Mouse (Mus musculus) heart, embryonic 13.5 days (tissue): Measurements from ENCODE around the gene Stx4a. TPM values are rescaled to one million over a fixed set of nuclear protein-coding genes. Genes with fewer than 3 reads are reported as not detected.
"Not testable (repeated sequence)": the region's sequence is repeated elsewhere in the genome, so short reads cannot be mapped to it uniquely, and the experiment has no call there.

Source experiments
- ATAC-seq: fragments of 200-750 bp; cut with Nextera tagmentation; 2 replicates; pipeline ENCODE4 v1.8.0; 2017; ENCODE audit warnings: moderate TSS enrichment; ENCODE audit not compliant: insufficient number of reproducible peaks, low FRiP score, low TSS enrichment; ENCODE audit errors: extremely low read depth
- H3K27ac ChIP-seq: fragments of 300-500 bp; sonication (generic); replicated peaks from 2 replicates; pipeline ENCODE4 v1.5.1; 2015; ENCODE audit warnings: moderate library complexity, mild to moderate bottlenecking, inconsistent platforms
- H3K27me3 ChIP-seq: fragments of 300-500 bp; sonication (generic); replicated peaks from 2 replicates; pipeline ENCODE4 v1.6.1; 2015; ENCODE audit warnings: mild to moderate bottlenecking, inconsistent platforms
- H3K36me3 ChIP-seq: fragments of 300-500 bp; sonication (generic); 2 replicates; pipeline ENCODE4 v1.6.1; 2015; ENCODE audit warnings: mild to moderate bottlenecking, inconsistent platforms
- H3K4me1 ChIP-seq: fragments of 300-500 bp; sonication (generic); 2 replicates; pipeline ENCODE4 v1.6.1; 2015; ENCODE audit warnings: inconsistent platforms
- H3K4me2 ChIP-seq: fragments of 300-500 bp; sonication (generic); 2 replicates; pipeline ENCODE4 v1.6.1; 2015; ENCODE audit warnings: inconsistent platforms, mild to moderate bottlenecking, moderate library complexity
- H3K4me3 ChIP-seq: fragments of 300-500 bp; sonication (generic); 2 replicates; pipeline ENCODE4 v1.5.1; 2015; ENCODE audit warnings: moderate library complexity, mild to moderate bottlenecking, inconsistent platforms
- H3K9ac ChIP-seq: fragments of 300-500 bp; sonication (generic); 2 replicates; pipeline ENCODE4 v1.6.1; 2015; ENCODE audit warnings: inconsistent platforms, mild to moderate bottlenecking, moderate library complexity
- H3K9me3 ChIP-seq: fragments of 300-500 bp; sonication (generic); 2 replicates; pipeline ENCODE4 v1.6.1; 2016; ENCODE audit warnings: inconsistent platforms
- WGBS: fragments of 180-500 bp; shearing (Covaris S2); methylation state at CpG from one replicate; pipeline ENCODE4 v1.1.7; 2015; ENCODE audit warnings: mixed read lengths; 5-methylcytosine and 5-hydroxymethylcytosine counted together
- polyA plus RNA-seq: library from polyadenylated mRNA; unstranded; fragments of >200 nt; fragmentation: Nextera tagmentation; extraction: Ambion mirVana; gene quantifications from 2 replicates; pipeline ENCODE4 v1.2.1, GENCODE M21; 2015

Gene Stx4a
- polyA plus RNA-seq, 1 experiment from 2014 or later: 39.2 TPM

DNA sequence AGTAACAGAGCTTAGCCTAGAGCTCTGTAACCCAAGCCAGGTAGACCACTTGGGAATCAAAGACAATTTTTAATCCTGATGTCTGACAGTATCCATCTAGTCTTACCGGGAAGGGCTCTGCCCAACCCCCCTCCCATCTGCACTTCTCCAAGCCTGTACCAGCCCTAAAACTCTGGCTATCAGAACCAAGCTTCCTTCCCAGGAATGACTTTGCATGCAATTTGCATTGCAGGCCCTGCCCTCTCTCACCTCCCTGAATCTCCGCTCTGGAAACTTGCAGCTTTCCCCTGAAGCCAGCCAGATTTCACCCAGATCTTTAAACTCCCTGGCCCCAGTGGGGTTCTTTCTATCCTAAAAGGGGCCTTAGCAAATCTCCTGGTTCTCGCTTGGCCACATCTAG lies 63.7 kb downstream of the Stx4a start:
- Histone ChIP-seq H3K27ac (no peak overlapping the region), H3K36me3 (peaks cover 92% of the 10 kb centered on the region), H3K9ac (no peak overlapping the region), H3K4me1 (peaks cover 38% of the 10 kb centered on the region), H3K27me3 (no peaks in the 10 kb centered on the region), H3K9me3 (no peaks in the 10 kb centered on the region), H3K4me3 (no peak overlapping the region), H3K4me2 (no peak overlapping the region)
- 83% methylated on average over 3 of the region's 3 CpGs for WGBS
- ATAC-seq: no peak

DNA sequence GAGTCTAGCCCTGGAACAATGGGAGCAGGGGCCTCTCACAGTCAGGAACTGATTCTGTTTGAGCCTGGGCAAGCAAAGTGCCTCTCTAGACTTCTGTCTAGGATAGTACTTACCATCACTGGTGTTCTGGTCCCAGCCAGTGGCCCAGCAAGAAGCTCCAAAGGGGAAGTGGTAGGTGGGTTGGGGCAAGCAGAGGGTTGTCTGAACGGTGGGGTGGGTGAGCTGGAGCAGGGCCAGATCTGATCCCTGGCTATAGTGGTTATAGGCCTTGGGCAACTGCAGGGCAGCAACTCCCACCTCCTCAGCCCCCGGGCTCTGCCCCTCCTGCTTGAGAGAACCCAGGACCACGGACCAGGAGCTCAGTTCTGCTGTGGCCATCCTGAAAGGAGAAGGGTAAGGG lies 64.7 kb downstream of the Stx4a start:
- H3K4me3 ChIP-seq: no peak overlapping the region
- H3K27me3 ChIP-seq: no peaks in the 10 kb centered on the region
- peaks cover 29% of the 10 kb centered on the region for H3K4me1 ChIP-seq
- no peak for ATAC-seq
- no peak overlapping the region for H3K4me2 ChIP-seq
- 67% methylated on average over 3 of the region's 3 CpGs for WGBS
- H3K9ac ChIP-seq: no peak overlapping the region
- H3K9me3 ChIP-seq: no peaks in the 10 kb centered on the region
- H3K27ac ChIP-seq: no peak overlapping the region
- H3K36me3 ChIP-seq: peaks cover 92% of the 10 kb centered on the region

DNA sequence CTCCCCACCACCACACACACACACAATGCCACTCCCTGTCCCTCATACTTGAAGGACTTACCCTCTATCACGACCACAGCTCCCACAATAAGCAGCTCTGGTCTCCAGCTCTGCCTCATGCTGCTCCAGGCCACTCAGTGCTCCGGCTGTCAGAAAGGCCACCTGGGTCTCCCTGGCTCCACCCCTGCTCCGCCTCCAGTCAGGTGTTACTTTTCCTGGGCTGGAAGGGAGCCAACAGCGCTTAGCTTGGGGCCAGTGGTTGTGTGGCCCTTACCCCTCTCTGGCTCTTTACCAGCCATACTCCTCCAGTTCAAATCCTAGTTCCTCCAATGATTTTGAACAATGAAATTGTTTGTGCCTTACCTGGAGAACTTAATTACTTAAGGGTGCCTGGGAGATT lies 66.7 kb downstream of the Stx4a start, which contains the start of gene Prss53:
TSS of gene Prss53 (minus strand) at position 173 of the 400 bp plus-strand sequence.
- H3K4me2 ChIP-seq: no peak within 1 kb of the TSS

DNA sequence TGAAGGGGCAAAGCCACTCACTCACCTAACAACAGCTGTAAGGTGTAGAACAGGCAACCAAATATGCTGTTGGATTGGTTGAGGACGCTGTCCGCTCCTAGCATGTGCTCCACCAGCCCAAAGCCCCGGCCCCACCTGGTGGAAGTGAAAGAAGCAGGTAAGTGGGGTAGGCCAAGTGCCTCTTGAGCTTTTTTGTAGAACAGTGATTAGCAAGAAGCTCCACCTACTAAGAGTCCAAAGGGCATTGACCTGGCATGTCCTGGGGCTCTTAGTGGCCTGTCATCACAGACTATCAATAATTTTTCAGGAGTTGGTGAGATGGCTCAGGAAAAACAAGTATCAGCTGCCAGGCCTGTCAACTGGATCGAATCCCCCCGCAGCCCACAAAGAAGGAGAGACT lies 70.4 kb downstream of the Stx4a start:
- 73% methylated on average over 5 of the region's 5 CpGs for WGBS
- H3K9me3 ChIP-seq: no peaks in the 10 kb centered on the region
- H3K27ac ChIP-seq: peak overlapping the region; percentile 81
- H3K9ac ChIP-seq: peak overlapping the region; percentile 86
- ATAC-seq: no peak
- H3K27me3 ChIP-seq: no peaks in the 10 kb centered on the region; the same call in 1 of the 2 replicates
- H3K36me3 ChIP-seq: peaks cover 35% of the 10 kb centered on the region
- peak overlapping the region; percentile 87 for H3K4me2 ChIP-seq
- H3K4me3 ChIP-seq: peak overlapping the region; percentile 71
- peaks cover 20% of the 10 kb centered on the region for H3K4me1 ChIP-seq

More for the DNA sequence above, 66.7 kb downstream of the Stx4a start, which contains the start of gene Prss53:
- 36% methylated on average over 4 of the region's 4 CpGs for WGBS
- Histone ChIP-seq H3K4me1 (peaks cover 24% of the 10 kb centered on the region), H3K27me3 (no peaks in the 10 kb centered on the region), H3K9me3 (no peaks in the 10 kb centered on the region), H3K36me3 (peaks cover 72% of the 10 kb centered on the region), H3K9ac (no peak within 1 kb of the TSS), H3K4me3 (no peak within 1 kb of the TSS), H3K27ac (no peak within 1 kb of the TSS)
- ATAC-seq: no peak

DNA sequence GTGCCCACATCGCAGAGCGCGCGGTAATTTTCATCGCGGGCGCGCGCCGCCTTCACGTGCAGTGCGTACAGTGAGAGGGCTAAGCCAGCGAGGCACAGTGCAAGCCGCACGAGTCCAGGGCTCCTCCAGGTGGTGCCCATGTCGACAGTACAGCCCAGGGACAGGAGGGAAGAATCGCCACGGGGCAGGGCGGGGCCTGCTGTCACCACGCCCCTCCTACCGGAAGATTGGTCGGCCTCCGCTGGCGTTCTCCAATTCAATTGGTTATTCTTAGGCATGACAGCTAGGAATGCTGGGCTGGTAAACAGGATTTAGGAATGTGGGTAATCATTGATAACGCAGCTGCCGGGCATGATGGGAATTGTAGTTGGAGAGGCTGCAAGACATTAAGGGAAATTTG lies 71.3 kb downstream of the Stx4a start, which contains the start of the genes Gm21974 and Vkorc1:
TSS of gene Gm21974 (minus strand) at position 13 of the 400 bp plus-strand sequence.
TSS of gene Vkorc1 (minus strand) at position 176 of the 400 bp plus-strand sequence.
- Histone ChIP-seq H3K9ac (peak within 1 kb of the TSS; percentile 86), H3K9me3 (no peaks in the 10 kb centered on the region), H3K27me3 (no peaks in the 10 kb centered on the region; the same call in 1 of the 2 replicates), H3K4me3 (peak within 1 kb of the TSS; percentile 71), H3K36me3 (peaks cover 27% of the 10 kb centered on the region), H3K4me1 (peaks cover 27% of the 10 kb centered on the region), H3K4me2 (peak within 1 kb of the TSS; percentile 87), H3K27ac (peak within 1 kb of the TSS; percentile 81)
- under 1% methylated on average over 26 of the region's 26 CpGs for WGBS
- ATAC-seq: peak; percentile 98

DNA sequence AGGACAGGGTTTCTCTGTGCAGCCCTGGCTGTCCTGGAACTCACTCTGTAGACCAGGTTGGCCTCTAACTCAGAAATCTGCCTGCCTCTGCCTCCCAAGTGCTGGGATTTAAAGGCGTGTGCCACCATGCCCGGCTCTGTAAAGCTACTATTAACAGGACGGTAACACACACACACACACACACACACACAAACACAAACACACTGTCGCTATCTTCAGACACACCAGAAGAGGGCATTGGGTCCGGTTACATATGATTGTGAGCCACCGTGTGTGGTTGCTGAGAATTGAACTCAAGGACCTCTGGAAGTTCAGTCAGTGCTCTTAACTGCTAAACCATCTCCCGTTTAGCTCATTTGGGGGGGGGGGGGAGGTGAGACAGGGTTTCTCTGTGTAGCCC lies 71.8 kb downstream of the Stx4a start:
- H3K27me3 ChIP-seq, ATAC-seq, H3K9ac ChIP-seq, H3K9me3 ChIP-seq: not testable (repeated sequence)
- Histone ChIP-seq H3K4me1 (peaks cover 27% of the 10 kb centered on the region), H3K36me3 (peaks cover 27% of the 10 kb centered on the region), H3K27ac (peak overlapping the region; percentile 66), H3K4me3 (peak overlapping the region; percentile 71), H3K4me2 (peak overlapping the region; percentile 87)
- WGBS: 64% methylated on average over 7 of the region's 7 CpGs

DNA sequence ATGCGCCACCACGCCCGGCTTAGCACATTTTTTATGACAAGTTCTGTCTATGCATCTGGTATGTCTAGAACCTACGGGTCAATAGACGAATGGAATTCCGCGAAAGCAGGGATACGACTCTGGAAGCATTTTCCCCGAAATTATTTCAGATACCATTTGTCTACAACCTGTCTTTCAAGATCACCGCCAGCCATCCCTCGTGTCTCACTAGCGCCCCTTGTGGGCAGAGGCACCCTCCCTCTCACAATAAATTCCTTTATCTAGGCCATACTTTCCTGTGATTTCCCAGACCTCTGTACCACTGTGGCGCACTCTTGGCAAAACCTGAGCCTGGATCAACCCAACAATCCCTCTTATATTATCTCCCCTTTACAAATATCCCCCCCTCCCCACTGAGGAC lies 72.3 kb downstream of the Stx4a start:
- no peak overlapping the region for H3K4me3 ChIP-seq
- H3K27ac ChIP-seq: no peak overlapping the region
- ATAC-seq: no peak
- 52% methylated on average over 13 of the region's 13 CpGs for WGBS
- H3K4me1 ChIP-seq: peaks cover 27% of the 10 kb centered on the region
- H3K4me2 ChIP-seq: peak overlapping the region; percentile 87; the same call in 1 of the 2 replicates
- H3K36me3 ChIP-seq: peaks cover 24% of the 10 kb centered on the region
- no peaks in the 10 kb centered on the region for H3K9me3 ChIP-seq
- H3K27me3 ChIP-seq: no peaks in the 10 kb centered on the region; the same call in 1 of the 2 replicates
- no peak overlapping the region for H3K9ac ChIP-seq

DNA sequence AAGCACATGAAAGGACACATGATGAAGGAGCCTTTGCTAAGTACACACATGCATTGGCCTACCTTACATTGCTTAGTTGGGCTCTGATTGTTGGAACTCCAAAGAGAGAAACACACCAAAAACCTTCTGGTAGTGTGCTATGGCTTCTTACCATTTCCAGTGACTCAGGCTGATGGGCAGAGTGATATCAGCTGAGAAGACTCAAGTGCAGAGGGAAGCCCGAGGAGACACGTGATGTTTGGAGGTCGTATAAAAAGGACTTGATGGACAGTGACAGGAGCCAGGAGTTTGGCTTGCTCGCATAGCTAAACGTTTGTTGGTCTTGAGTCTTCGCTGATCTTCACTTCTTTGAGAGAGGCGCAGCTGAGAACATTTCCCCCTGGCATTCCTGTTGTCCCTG lies 73.4 kb downstream of the Stx4a start:
- Histone ChIP-seq H3K4me2 (no peak overlapping the region), H3K9ac (no peak overlapping the region), H3K36me3 (peaks cover 13% of the 10 kb centered on the region), H3K4me1 (peaks cover 27% of the 10 kb centered on the region), H3K27ac (no peak overlapping the region), H3K27me3 (no peaks in the 10 kb centered on the region; the same call in 1 of the 2 replicates), H3K9me3 (no peaks in the 10 kb centered on the region), H3K4me3 (no peak overlapping the region)
- 83% methylated on average over 7 of the region's 7 CpGs for WGBS
- ATAC-seq: no peak

DNA sequence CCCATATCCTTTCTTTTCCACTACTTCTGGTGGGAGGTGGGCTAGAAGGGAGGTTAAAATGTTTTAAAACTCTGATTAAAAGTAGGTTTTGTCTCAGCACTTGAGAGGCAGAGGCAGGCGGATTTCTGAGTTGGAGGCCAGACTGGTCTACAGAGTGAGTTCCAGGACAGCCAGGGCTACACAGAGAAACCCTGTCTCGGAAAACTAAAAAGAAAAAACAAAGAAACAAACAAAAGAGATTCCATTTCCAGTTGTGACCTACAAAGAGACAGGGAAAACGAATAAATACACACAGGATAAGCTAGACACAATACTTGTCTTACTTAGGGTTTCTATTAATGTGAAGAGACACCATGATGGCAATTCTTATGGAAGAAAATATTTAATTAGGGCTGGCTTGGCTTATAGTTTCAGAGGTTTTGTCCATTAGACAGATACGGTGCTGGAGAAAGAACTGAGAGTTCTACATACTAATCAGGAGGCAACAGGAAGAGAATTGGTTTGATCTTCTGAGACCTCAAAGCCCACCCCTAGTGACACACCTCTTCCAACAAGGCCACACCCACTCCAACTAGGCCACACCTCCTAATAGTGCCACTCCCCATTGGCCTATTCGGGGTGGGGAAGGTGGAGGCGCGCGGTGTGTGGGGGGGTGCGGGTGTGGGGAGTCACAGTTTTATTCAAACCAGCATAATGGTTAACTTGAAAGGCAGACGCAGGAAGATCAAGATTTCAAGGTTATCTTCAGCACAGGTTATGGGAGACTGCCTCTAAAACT lies 74.3 kb downstream of the Stx4a start:
- 33% methylated on average over 10 of the region's 10 CpGs for WGBS

More for the DNA sequence above, 74.3 kb downstream of the Stx4a start:
- Histone ChIP-seq H3K4me1 (peaks cover 27% of the 10 kb centered on the region), H3K9me3 (no peaks in the 10 kb centered on the region), H3K9ac (no peak overlapping the region), H3K4me2 (no peak overlapping the region), H3K36me3 (peaks cover 5% of the 10 kb centered on the region), H3K27ac (no peak overlapping the region), H3K4me3 (no peak overlapping the region), H3K27me3 (no peaks in the 10 kb centered on the region; the same call in 1 of the 2 replicates)
- ATAC-seq: no peak
